In the genomic region with DNA sequence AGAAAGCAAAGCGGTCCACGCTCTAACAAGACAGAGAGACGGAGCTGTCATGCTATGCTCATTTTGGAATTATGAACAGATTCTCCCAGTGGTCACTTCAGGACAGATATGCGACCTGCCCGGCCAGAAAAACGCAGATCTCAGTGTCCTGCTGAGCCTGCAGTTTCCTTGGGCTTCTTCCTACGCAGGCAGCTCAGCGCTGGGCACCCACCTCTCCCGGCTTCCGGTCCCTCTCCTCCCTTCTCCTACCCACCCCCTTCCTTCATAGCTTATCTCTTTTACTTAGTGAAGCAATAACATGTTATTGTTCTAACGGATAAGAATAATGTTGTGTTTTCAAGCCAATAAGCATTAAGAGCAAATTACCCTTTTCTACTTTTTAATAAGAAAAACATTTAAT, we compare ENCODE assay signal across 25 mouse cellular contexts. TPM values are rescaled to one million over a fixed set of nuclear protein-coding genes. Genes with fewer than 3 reads are reported as not detected.
DNase-seq lines count a peak whose midpoint lies in the region; ATAC-seq lines count a peak whose summit lies in the region.
"Had no signal": no experiment of that assay in that cellular context is flagged by ENCODE, and none has a peak within 500 bp of the region (broad histone marks: within the 10 kb centered on the region; RNA-seq: fewer than 3 reads in every experiment).

No protein-coding gene starts in this region.

- peaks cover 10% of the 10 kb centered on the region for H3K4me1 ChIP-seq in heart, embryonic 13.5 days
- no peaks in the 10 kb centered on the region for H3K4me1 ChIP-seq in intestine, embryonic 14.5 days (replicated peaks; ENCODE audit: control insufficient read depth, insufficient read depth, low read length)
- H3K4me1 ChIP-seq in intestine, embryonic 15.5 days (replicated peaks) = no peaks in the 10 kb centered on the region
- H3K4me1 ChIP-seq: embryonic facial prominence, embryonic 13.5 days; embryonic facial prominence, embryonic 15.5 days; forebrain, embryonic 10.5 days; forebrain, embryonic 12.5 days had no signal

- H3K4me2 ChIP-seq in heart, embryonic 13.5 days = peak overlapping the region; percentile 7; the same call in 1 of the 2 replicates
- no peak overlapping the region for H3K4me2 ChIP-seq in intestine, embryonic 14.5 days (ENCODE audit: low read length)
- H3K4me2 ChIP-seq in intestine, embryonic 15.5 days (replicated peaks) = no peak overlapping the region
- H3K4me2 ChIP-seq: embryonic facial prominence, embryonic 13.5 days; embryonic facial prominence, embryonic 15.5 days; forebrain, embryonic 12.5 days had no signal

- no peak overlapping the region for H3K4me3 ChIP-seq in heart, embryonic 13.5 days
- H3K4me3 ChIP-seq in intestine, embryonic 14.5 days (ENCODE audit: low read depth, low read length) = no peak overlapping the region
- H3K4me3 ChIP-seq in intestine, embryonic 15.5 days (replicated peaks) = no peak overlapping the region
- H3K4me3 ChIP-seq: embryonic facial prominence, embryonic 13.5 days; embryonic facial prominence, embryonic 15.5 days; erythroblast, embryonic 14.5 days; forebrain, embryonic 10.5 days; forebrain, embryonic 12.5 days had no signal

- intact Hi-C loops in heart, postnatal 14 days (cut with DNase I) = no loop called here
- intact Hi-C loops in heart, postnatal 10 days (cut with DNase I) = no loop called here

- no peaks in the 10 kb centered on the region for H3K9me3 ChIP-seq in heart, embryonic 13.5 days
- H3K9me3 ChIP-seq in intestine, embryonic 14.5 days (ENCODE audit: control insufficient read depth, low read length) = no peaks in the 10 kb centered on the region
- H3K9me3 ChIP-seq in intestine, embryonic 15.5 days = no peaks in the 10 kb centered on the region
- H3K9me3 ChIP-seq: embryonic facial prominence, embryonic 13.5 days; embryonic facial prominence, embryonic 15.5 days; forebrain, embryonic 10.5 days; forebrain, embryonic 12.5 days had no signal

- H3K36me3 ChIP-seq in heart, embryonic 13.5 days = no peaks in the 10 kb centered on the region
- no peaks in the 10 kb centered on the region for H3K36me3 ChIP-seq in intestine, embryonic 14.5 days (ENCODE audit: control insufficient read depth, insufficient read depth, low read length)
- no peaks in the 10 kb centered on the region for H3K36me3 ChIP-seq in intestine, embryonic 15.5 days
- H3K36me3 ChIP-seq: embryonic facial prominence, embryonic 13.5 days; embryonic facial prominence, embryonic 15.5 days; forebrain, embryonic 10.5 days; forebrain, embryonic 12.5 days had no signal

- H3K27me3 ChIP-seq in heart, embryonic 13.5 days (replicated peaks) = no peaks in the 10 kb centered on the region
- no peaks in the 10 kb centered on the region for H3K27me3 ChIP-seq in intestine, embryonic 14.5 days (replicated peaks; ENCODE audit: control insufficient read depth, insufficient read depth, low read length)
- no peaks in the 10 kb centered on the region for H3K27me3 ChIP-seq in intestine, embryonic 15.5 days (replicated peaks)
- H3K27me3 ChIP-seq: embryonic facial prominence, embryonic 13.5 days; embryonic facial prominence, embryonic 15.5 days; forebrain, embryonic 12.5 days had no signal

- WGBS in heart, embryonic 13.5 days = 63% methylated on average over 11 of the region's 11 CpGs
- WGBS in intestine, embryonic 14.5 days = 80% methylated on average over 11 of the region's 11 CpGs
- 78% methylated on average over 11 of the region's 11 CpGs for WGBS in intestine, embryonic 15.5 days

- no peak for ATAC-seq in heart, embryonic 13.5 days (ENCODE audit: extremely low read depth, insufficient number of reproducible peaks, low FRiP score, low TSS enrichment)
- ATAC-seq in intestine, embryonic 14.5 days (replicated peaks; ENCODE audit: low FRiP score, low TSS enrichment, low read depth) = no peak
- no peak for ATAC-seq in intestine, embryonic 15.5 days
- ATAC-seq: forebrain, embryonic 14.5 days had no signal

- DNase-seq in heart, adult 11 months = peak; percentile 91
- no peak for DNase-seq in heart, postnatal 14 days
- DNase-seq in heart, postnatal 10 days = no peak
- peak; percentile 47 for DNase-seq in intestine, embryonic 14.5 days (ENCODE audit: low spot score)
- DNase-seq: adrenal gland, adult 2 months; adrenal gland, postnatal 10 days; adrenal gland, postnatal 25 days; cerebellum, adult 11 months; cerebellum, adult 18-20 months; cerebellum, adult 8-10 months; cerebellum, adult 9-11 months; cerebellum, postnatal 14 days; cerebellum, postnatal 36 days; embryo, embryonic 11 days had no signal

- no peak overlapping the region for H3K9ac ChIP-seq in heart, embryonic 13.5 days
- H3K9ac ChIP-seq in intestine, embryonic 14.5 days (ENCODE audit: low read length) = no peak overlapping the region
- H3K9ac ChIP-seq in intestine, embryonic 15.5 days = no peak overlapping the region
- H3K9ac ChIP-seq: embryonic facial prominence, embryonic 13.5 days; embryonic facial prominence, embryonic 15.5 days; forebrain, embryonic 12.5 days had no signal

- H3K27ac ChIP-seq in heart, embryonic 13.5 days (replicated peaks) = no peak overlapping the region; the same call in 1 of the 2 replicates
- no peak overlapping the region for H3K27ac ChIP-seq in intestine, embryonic 14.5 days (ENCODE audit: low read depth)
- H3K27ac ChIP-seq in intestine, embryonic 15.5 days = no peak overlapping the region
- H3K27ac ChIP-seq: embryonic facial prominence, embryonic 13.5 days; embryonic facial prominence, embryonic 15.5 days; forebrain, embryonic 10.5 days; forebrain, embryonic 12.5 days had no signal

RNA-seq across cellular contexts. Expression of a gene that starts 2.0 kb away (rescaled TPM):
- 1 to 10 TPM; 5.2 to 5.5 TPM for total RNA-seq in heart, postnatal 14 days (2021)
- 1.9 and 2.9 TPM in 2 replicates for polyA plus RNA-seq in heart, embryonic 13.5 days (2015; fragmentation: Nextera tagmentation; extraction: Ambion mirVana)
- 1 to 10 TPM; 6.5 to 8.6 TPM for total RNA-seq in heart, postnatal 10 days (2021)
- polyA plus RNA-seq in intestine, embryonic 14.5 days (2014; fragmentation: Nextera tagmentation; extraction: Ambion mirVana) = 0.13 and 0.23 TPM in 2 replicates
- 0.16 and 0.62 TPM in 2 replicates for polyA plus RNA-seq in intestine, embryonic 15.5 days (2015; fragmentation: Nextera tagmentation; extraction: Ambion mirVana)
- total RNA-seq: common myeloid progenitor, adult 5-6 weeks; MEL had no signal
- polyA plus RNA-seq: C2C12; erythroblast, embryonic 14.5 days; forebrain, embryonic 10.5 days; forebrain, embryonic 14.5 days had no signal

Comparison
In these comparisons a context has a peak if more than half of its experiments do, and no peak if none do; other contexts are left out.
1. DNase-seq: peak in heart, adult 11 months (single experiment) and intestine, embryonic 14.5 days (single experiment); none in heart, postnatal 14 days (0 of 2) and heart, postnatal 10 days (0 of 2).